Mouse (Mus musculus) hindbrain, embryonic 16.5 days (tissue): ENCODE results near the gene Man2a2. TPM values are rescaled to one million over a fixed set of nuclear protein-coding genes. Genes with fewer than 3 reads are reported as not detected.

Experiments
- ATAC-seq: fragments of 200-750 bp; cut with Nextera tagmentation; 2 replicates; pipeline ENCODE4 v1.8.0; 2017; ENCODE audit warnings: moderate TSS enrichment, moderate library complexity
- H3K27ac ChIP-seq: fragments of 300-500 bp; sonication (generic); 2 replicates; pipeline ENCODE4 v1.5.1; 2014; ENCODE audit warnings: low read depth, mild to moderate bottlenecking, control low read depth, low read length, moderate library complexity
- H3K27me3 ChIP-seq: fragments of 300-500 bp; sonication (generic); replicated peaks from 2 replicates; pipeline ENCODE4 v1.6.1; 2014; ENCODE audit warnings: low read length; ENCODE audit not compliant: control insufficient read depth, insufficient read depth
- H3K36me3 ChIP-seq: fragments of 300-500 bp; sonication (generic); 2 replicates; pipeline ENCODE4 v1.6.1; 2014; ENCODE audit warnings: mild to moderate bottlenecking, low read length, moderate library complexity, mixed read lengths; ENCODE audit not compliant: control insufficient read depth, insufficient read depth
- H3K4me1 ChIP-seq: fragments of 300-500 bp; sonication (generic); 2 replicates; pipeline ENCODE4 v1.6.1; 2014; ENCODE audit warnings: low read depth, low read length; ENCODE audit not compliant: control insufficient read depth, insufficient read depth
- H3K4me2 ChIP-seq: fragments of 300-500 bp; sonication (generic); 2 replicates; pipeline ENCODE4 v1.6.1; 2014; ENCODE audit warnings: mild to moderate bottlenecking, low read length, control low read depth, moderate library complexity
- H3K4me3 ChIP-seq: fragments of 300-500 bp; sonication (generic); 2 replicates; pipeline ENCODE4 v1.5.1; 2014; ENCODE audit warnings: mild to moderate bottlenecking, low read length, control low read depth, moderate library complexity
- H3K9ac ChIP-seq: fragments of 300-500 bp; sonication (generic); 2 replicates; pipeline ENCODE4 v1.6.1; 2014; ENCODE audit warnings: low read depth, mild to moderate bottlenecking, control low read depth, low read length, moderate library complexity
- H3K9me3 ChIP-seq: fragments of 300-500 bp; sonication (generic); 2 replicates; pipeline ENCODE4 v1.6.1; 2014; ENCODE audit warnings: mild to moderate bottlenecking, low read length, moderate library complexity; ENCODE audit not compliant: control insufficient read depth
- WGBS: fragments of 180-500 bp; shearing (Covaris S2); extraction: QIAGEN DNeasy Blood & Tissue Kit; methylation state at CpG from one replicate; pipeline ENCODE4 v1.1.7; 2014; 5-methylcytosine and 5-hydroxymethylcytosine counted together
- polyA plus RNA-seq: library from polyadenylated mRNA; unstranded; fragments of >200 nt; fragmentation: Nextera tagmentation; extraction: Ambion mirVana; gene quantifications from 2 replicates; pipeline ENCODE4 v1.2.1, GENCODE M21; 2015

Man2a2 gene
- 20.7 and 24.4 TPM in 2 replicates for polyA plus RNA-seq

DNA sequence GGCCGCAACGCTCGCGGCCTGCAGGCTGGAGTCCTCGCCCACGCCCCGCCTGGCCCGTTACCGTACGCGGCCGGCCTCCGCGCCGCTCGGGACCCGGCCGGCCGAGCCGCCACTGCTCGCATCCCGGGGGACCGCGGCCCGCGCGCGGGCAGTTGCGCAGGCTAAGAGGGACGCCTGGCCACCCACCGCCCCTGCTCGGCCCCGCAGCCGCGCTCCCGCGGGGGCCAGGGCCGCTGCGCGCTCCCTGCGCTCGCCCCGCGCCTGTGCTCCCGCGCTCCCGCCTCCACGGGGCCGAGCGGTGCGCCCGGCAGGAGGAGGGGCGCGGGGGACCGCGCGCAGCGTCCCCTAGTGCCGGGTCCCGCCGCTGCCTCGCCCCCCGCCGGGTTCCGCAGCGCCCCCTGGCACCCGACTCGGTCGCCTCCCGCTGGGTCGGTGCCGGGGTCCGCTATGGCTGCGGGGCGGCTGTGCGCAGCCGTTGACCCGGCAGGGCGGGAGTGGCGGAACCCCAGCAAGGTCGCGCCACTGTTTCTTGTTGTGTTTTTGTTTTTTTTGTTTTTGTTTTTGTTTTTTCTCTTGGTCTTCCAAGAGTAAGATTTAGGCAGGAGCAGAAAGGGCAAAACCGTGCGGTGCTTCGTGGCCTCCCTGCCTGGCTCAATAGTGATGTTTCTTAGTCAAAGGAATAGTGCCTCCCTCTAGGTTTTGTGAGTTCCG is at the start of gene Man2a2:
Gene Man2a2 (minus strand): TSS at position 335 of the 711 bp plus-strand sequence.
- peak within 1 kb of the TSS; percentile 89 for H3K4me3 ChIP-seq
- peaks cover 16% of the 10 kb centered on the region for H3K4me1 ChIP-seq
- peaks cover 24% of the 10 kb centered on the region for H3K36me3 ChIP-seq
- under 1% methylated on average over 52 of the region's 86 CpGs for WGBS
- ATAC-seq, result peak; percentile 80
- H3K4me2 ChIP-seq, result peak within 1 kb of the TSS; percentile 80
- peak within 1 kb of the TSS; percentile 89 for H3K27ac ChIP-seq
- H3K9me3 ChIP-seq, result no peaks in the 10 kb centered on the region
- no peaks in the 10 kb centered on the region for H3K27me3 ChIP-seq
- peak within 1 kb of the TSS; percentile 97 for H3K9ac ChIP-seq

GRCm38 (mm10) chr7:80420586-80420985 is 49.4 kb upstream of the Man2a2 start:
- no peak for ATAC-seq
- Histone ChIP-seq H3K27ac (no peak overlapping the region), H3K4me1 (no peaks in the 10 kb centered on the region), H3K9me3 (no peaks in the 10 kb centered on the region), H3K36me3 (no peaks in the 10 kb centered on the region), H3K4me2 (no peak overlapping the region), H3K4me3 (no peak overlapping the region), H3K9ac (no peak overlapping the region), H3K27me3 (no peaks in the 10 kb centered on the region)
- 79% methylated on average over 4 of the region's 4 CpGs for WGBS

- Histone ChIP-seq H3K4me2 (no peak overlapping the region), H3K9me3 (no peaks in the 10 kb centered on the region), H3K4me1 (no peaks in the 10 kb centered on the region), H3K27ac (no peak overlapping the region), H3K27me3 (no peaks in the 10 kb centered on the region), H3K4me3 (no peak overlapping the region), H3K9ac (no peak overlapping the region), H3K36me3 (no peaks in the 10 kb centered on the region)
- no peak for ATAC-seq
- WGBS, result 71% methylated on average over 3 of the region's 3 CpGs
These were observed 48.1 kb upstream of the Man2a2 start for GRCm38 (mm10) chr7:80419278-80419677.

GRCm38 (mm10) chr7:80418036-80418435 is 46.9 kb upstream of the Man2a2 start:
- no peaks in the 10 kb centered on the region for H3K4me1 ChIP-seq
- H3K9me3 ChIP-seq, result no peaks in the 10 kb centered on the region
- H3K4me2 ChIP-seq, result no peak overlapping the region
- no peaks in the 10 kb centered on the region for H3K27me3 ChIP-seq
- no peak overlapping the region for H3K4me3 ChIP-seq
- 73% methylated on average over 3 of the region's 3 CpGs for WGBS
- H3K27ac ChIP-seq, result no peak overlapping the region
- no peaks in the 10 kb centered on the region for H3K36me3 ChIP-seq
- ATAC-seq, result no peak
- no peak overlapping the region for H3K9ac ChIP-seq

DNA sequence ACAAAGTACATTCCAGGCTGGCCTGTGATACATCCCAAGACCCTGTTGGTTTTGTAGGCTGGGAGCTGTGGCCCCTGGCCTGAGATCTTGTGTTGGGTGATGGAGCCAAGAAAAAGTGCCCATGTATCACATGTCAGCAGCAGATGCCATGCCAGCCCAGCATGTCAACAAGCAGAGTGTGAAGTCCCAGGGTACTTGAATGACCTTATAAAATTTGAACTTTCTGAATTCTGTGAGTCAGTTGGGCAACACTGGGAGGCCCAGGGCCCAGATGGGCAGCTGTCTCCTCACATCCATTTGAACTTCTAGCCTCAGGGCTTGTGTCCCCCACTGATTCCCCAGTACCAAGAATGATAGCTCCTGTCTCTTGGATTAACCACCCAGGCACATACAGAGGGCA is 46.4 kb upstream of the Man2a2 start:
- Histone ChIP-seq H3K9me3 (no peaks in the 10 kb centered on the region), H3K27ac (no peak overlapping the region), H3K4me1 (no peaks in the 10 kb centered on the region), H3K36me3 (no peaks in the 10 kb centered on the region), H3K4me3 (no peak overlapping the region), H3K27me3 (no peaks in the 10 kb centered on the region), H3K4me2 (no peak overlapping the region), H3K9ac (no peak overlapping the region)
- ATAC-seq, result no peak

DNA sequence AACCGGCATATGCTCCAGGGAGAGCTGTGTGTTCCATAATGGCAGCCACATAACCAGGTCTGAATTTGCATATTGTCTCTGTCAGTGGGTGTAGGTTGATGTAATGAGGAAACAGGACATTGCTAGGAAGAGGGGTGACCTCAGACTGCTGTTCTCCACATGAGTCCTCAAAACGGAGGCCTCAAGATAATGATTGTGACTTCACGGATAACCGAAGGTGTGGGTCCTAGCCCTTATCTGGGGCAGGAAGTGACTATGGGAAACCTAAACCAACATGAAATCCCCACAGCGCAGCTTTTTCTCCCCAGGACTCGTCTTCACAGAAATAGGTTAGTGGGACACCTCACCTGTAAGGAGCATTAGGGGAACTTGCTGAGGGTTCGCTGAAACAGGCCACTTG is 45.8 kb upstream of the Man2a2 start:
- no peaks in the 10 kb centered on the region for H3K9me3 ChIP-seq
- 87% methylated on average over 7 of the region's 7 CpGs for WGBS
- H3K36me3 ChIP-seq, result no peaks in the 10 kb centered on the region
- no peak for ATAC-seq
- no peaks in the 10 kb centered on the region for H3K27me3 ChIP-seq
- no peak overlapping the region for H3K27ac ChIP-seq
- H3K4me2 ChIP-seq, result no peak overlapping the region
- no peaks in the 10 kb centered on the region for H3K4me1 ChIP-seq
- H3K4me3 ChIP-seq, result no peak overlapping the region
- H3K9ac ChIP-seq, result no peak overlapping the region

- Histone ChIP-seq H3K4me2 (no peak overlapping the region), H3K36me3 (no peaks in the 10 kb centered on the region), H3K4me3 (no peak overlapping the region), H3K9ac (no peak overlapping the region), H3K4me1 (no peaks in the 10 kb centered on the region), H3K9me3 (no peaks in the 10 kb centered on the region), H3K27ac (no peak overlapping the region), H3K27me3 (no peaks in the 10 kb centered on the region)
- no peak for ATAC-seq
- 86% methylated on average over 7 of the region's 7 CpGs for WGBS
These were observed 43.2 kb upstream of the Man2a2 start for GRCm38 (mm10) chr7:80414303-80414855.

GRCm38 (mm10) chr7:80413512-80414302 is 42.5 kb upstream of the Man2a2 start:
- WGBS, result 79% methylated on average over 9 of the region's 9 CpGs
- H3K9ac ChIP-seq, result no peak overlapping the region
- H3K4me3 ChIP-seq, result no peak overlapping the region
- no peak overlapping the region for H3K27ac ChIP-seq
- no peaks in the 10 kb centered on the region for H3K9me3 ChIP-seq
- H3K36me3 ChIP-seq, result no peaks in the 10 kb centered on the region
- H3K4me2 ChIP-seq, result no peak overlapping the region
- H3K27me3 ChIP-seq, result no peaks in the 10 kb centered on the region
- peak; percentile 60; the same call in 1 of the 2 replicates for ATAC-seq
- H3K4me1 ChIP-seq, result no peaks in the 10 kb centered on the region

- H3K27ac ChIP-seq, result no peak overlapping the region
- no peak overlapping the region for H3K4me2 ChIP-seq
- no peak overlapping the region for H3K4me3 ChIP-seq
- no peaks in the 10 kb centered on the region for H3K27me3 ChIP-seq
- ATAC-seq, result no peak
- H3K9ac ChIP-seq, result no peak overlapping the region
- 70% methylated on average over 5 of the region's 5 CpGs for WGBS
- no peaks in the 10 kb centered on the region for H3K4me1 ChIP-seq
- no peaks in the 10 kb centered on the region for H3K9me3 ChIP-seq
- H3K36me3 ChIP-seq, result no peaks in the 10 kb centered on the region
These were observed 41.6 kb upstream of the Man2a2 start for GRCm38 (mm10) chr7:80412781-80413180.
